Mouse (Mus musculus) liver, postnatal 0 days (tissue): ENCODE measurements at regions not wholly inside any gene's neighbourhood (a gene's known extent, or its start where the extent isn't known, plus 50 kb on each side); places are given as distances from the start of the nearest gene placed in this dataset.
A peak's percentile ranks its signal among the peaks of the same experiment; 100 is the strongest.

Experiments used
- ATAC-seq: fragments of 200-750 bp; cut with Nextera tagmentation; 2 replicates; pipeline ENCODE4 v1.8.0; 2017; ENCODE audit warnings: mild to moderate bottlenecking, moderate library complexity
- DNase-seq: peaks from one replicate; pipeline ENCODE4 v3.0.0-alpha.2; 2016
- H3K27ac ChIP-seq: fragments of 300-500 bp; sonication (generic); 2 replicates; pipeline ENCODE4 v1.5.1; 2014; ENCODE audit warnings: antibody characterized with exemption, moderate library complexity, mild to moderate bottlenecking, low read depth
- H3K27me3 ChIP-seq: fragments of 300-500 bp; sonication (generic); 2 replicates; pipeline ENCODE4 v1.6.1; 2014; ENCODE audit warnings: low read length, control low read depth, mixed read lengths; ENCODE audit not compliant: insufficient read depth
- H3K36me3 ChIP-seq: fragments of 300-500 bp; sonication (generic); replicated peaks from 2 replicates; pipeline ENCODE4 v1.6.1; 2014; ENCODE audit warnings: mild to moderate bottlenecking, control low read depth, low read length, moderate library complexity, mixed read lengths; ENCODE audit not compliant: insufficient read depth
- H3K4me1 ChIP-seq: fragments of 300-500 bp; sonication (generic); 2 replicates; pipeline ENCODE4 v1.6.1; 2014; ENCODE audit warnings: antibody characterized with exemption, mild to moderate bottlenecking, control low read depth; ENCODE audit not compliant: insufficient read depth
- H3K4me2 ChIP-seq: fragments of 300-500 bp; sonication (generic); 2 replicates; pipeline ENCODE4 v1.6.1; 2014; ENCODE audit warnings: low read depth, mild to moderate bottlenecking, low read length, moderate library complexity, mixed read lengths
- H3K4me3 ChIP-seq: fragments of 300-500 bp; sonication (generic); 2 replicates; pipeline ENCODE4 v1.5.1; 2014; ENCODE audit warnings: low read depth, low read length
- H3K9ac ChIP-seq: fragments of 300-500 bp; sonication (generic); replicated peaks from 2 replicates; pipeline ENCODE4 v1.6.1; 2014; ENCODE audit warnings: mild to moderate bottlenecking, moderate library complexity
- H3K9me3 ChIP-seq: fragments of 300-500 bp; sonication (generic); 2 replicates; pipeline ENCODE4 v1.6.1; 2016; ENCODE audit warnings: mild to moderate bottlenecking, control low read depth, low read length, mixed read lengths
- CTCF ChIP-seq: sonication (generic); IDR thresholded peaks from 2 replicates; pipeline ENCODE4 v1.5.1; 2016; ENCODE audit warnings: antibody characterized with exemption, low read depth
- EP300 ChIP-seq: IDR thresholded peaks from 2 replicates; pipeline ENCODE4 v1.6.1; 2016; ENCODE audit warnings: antibody characterized with exemption, low read depth, mild to moderate bottlenecking
- WGBS: fragments of 180-500 bp; shearing (Covaris S2); extraction: QIAGEN DNeasy Blood & Tissue Kit; methylation state at CpG from one replicate; pipeline ENCODE4 v1.1.7; 2014; ENCODE audit not compliant: insufficient replicate concordance; 5-methylcytosine and 5-hydroxymethylcytosine counted together

DNA sequence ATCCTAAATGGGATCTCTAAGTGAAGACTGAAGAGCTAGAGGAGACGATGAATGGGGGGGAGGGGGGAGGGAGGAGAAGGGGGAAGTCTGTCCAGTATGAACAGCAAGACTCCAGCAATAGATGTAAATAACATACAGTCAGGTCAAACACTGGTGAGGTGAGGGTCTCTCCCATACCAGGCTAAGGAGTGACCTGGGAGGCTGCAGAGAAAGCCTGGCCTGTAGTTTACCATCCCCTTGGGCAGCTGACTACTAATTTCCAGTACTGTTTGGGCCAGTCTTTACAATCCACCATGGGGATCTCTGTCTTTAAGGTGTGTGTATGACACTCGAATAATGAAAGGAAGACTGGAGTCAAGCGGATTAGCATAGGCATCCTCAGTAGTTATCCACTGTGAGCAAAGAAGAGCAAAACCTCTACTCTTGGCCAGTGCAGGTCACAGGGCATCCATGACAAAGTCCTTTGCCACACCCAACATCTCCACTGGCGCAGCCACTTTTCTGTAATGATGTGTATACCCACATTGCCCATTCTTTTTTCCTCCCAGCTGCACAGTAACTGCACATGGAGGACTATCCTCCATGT, 128.3 kb upstream of the Tbl1xr1 start:
- H3K27ac ChIP-seq: no peak overlapping the region
- H3K9me3 ChIP-seq: no peaks in the 10 kb centered on the region
- H3K27me3 ChIP-seq: no peaks in the 10 kb centered on the region
- ATAC-seq (no peak), DNase-seq (no peak)
- no peaks in the 10 kb centered on the region for H3K36me3 ChIP-seq
- WGBS: 63% methylated on average over 4 of the region's 4 CpGs
- TF ChIP-seq CTCF (no peak), EP300 (no peak)
- no peak overlapping the region for H3K4me2 ChIP-seq
- H3K9ac ChIP-seq: no peak overlapping the region
- no peak overlapping the region for H3K4me3 ChIP-seq
- peaks cover 12% of the 10 kb centered on the region for H3K4me1 ChIP-seq

- Histone ChIP-seq H3K27me3 (no peaks in the 10 kb centered on the region), H3K4me3 (no peak overlapping the region), H3K27ac (no peak overlapping the region), H3K9ac (no peak overlapping the region), H3K36me3 (no peaks in the 10 kb centered on the region), H3K4me1 (peaks cover 15% of the 10 kb centered on the region), H3K9me3 (no peaks in the 10 kb centered on the region), H3K4me2 (no peak overlapping the region)
- DNase-seq (no peak), ATAC-seq (no peak)
- whole genome bisulfite sequencing: 60% methylated on average over 2 of the region's 2 CpGs
- no peak for TF ChIP-seq CTCF
- no peak for TF ChIP-seq EP300
These were observed 127.0 kb upstream of the Tbl1xr1 start for GRCm38 (mm10) chr3:21949459-21949858.

DNA sequence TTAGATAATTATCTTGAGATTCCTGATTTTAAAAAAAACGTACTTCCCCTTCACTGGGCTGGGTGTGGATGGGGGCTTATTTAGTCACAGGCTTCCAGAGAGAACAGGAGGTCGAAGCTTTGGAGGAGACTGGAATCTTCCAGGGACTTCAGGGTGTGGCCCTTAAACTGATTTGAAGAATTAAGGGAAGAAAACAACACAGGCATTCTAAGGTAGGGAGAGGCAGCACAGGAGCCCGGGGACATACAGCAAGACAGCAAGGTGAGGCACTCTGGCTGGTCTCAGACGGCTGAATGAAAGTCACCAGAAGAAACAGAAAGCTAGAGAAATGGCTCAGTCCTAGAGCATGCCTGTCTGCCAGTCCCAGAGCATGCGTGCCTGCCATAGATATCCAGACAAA, 125.9 kb upstream of the Tbl1xr1 start:
- ATAC-seq: no peak

DNA sequence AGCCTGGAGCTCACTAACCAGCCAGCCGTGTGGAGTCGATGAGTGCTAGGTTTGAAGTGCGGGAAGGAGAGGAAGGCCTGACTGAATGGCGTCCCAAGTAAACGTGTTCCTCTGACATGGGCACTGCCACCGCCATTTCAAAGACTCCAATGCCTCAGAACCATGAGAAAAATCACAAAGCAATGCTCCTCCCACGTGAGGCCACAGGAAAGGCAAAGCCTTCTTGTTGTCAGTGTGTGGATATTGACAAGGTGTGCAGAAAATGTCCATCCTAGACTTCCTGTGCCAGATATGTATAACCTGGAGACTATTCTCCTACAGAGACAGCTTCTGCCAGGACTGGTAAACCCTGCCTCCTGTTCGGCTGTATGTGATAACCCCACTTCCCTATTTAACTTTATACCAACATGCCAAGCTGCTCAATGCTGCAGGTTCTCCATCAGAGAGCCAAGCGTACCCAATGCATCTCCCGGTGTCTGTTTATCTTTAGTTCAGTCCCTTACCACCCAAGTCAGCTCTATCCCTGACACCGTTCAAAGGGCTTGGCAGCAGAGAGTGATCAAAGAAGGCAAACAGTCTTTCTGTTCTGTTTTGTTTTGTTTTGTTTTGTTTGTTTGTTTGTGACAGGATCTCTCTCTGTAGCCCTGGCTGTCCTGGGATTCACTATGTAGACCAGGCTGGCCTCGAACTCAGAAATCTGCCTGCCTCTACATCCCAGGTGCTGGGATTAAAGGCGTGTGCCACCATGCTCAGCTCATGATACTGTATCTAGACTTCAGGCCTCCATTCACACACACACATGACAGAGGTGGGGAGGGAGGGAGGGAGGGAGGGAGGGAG, 124.8 kb upstream of the Tbl1xr1 start:
- WGBS: 64% methylated on average over 13 of the region's 13 CpGs
- no peak overlapping the region for H3K4me3 ChIP-seq
- H3K27me3 ChIP-seq: no peaks in the 10 kb centered on the region
- no peak overlapping the region for H3K4me2 ChIP-seq
- no peak for TF ChIP-seq EP300
- no peak for TF ChIP-seq CTCF
- H3K9me3 ChIP-seq: no peaks in the 10 kb centered on the region
- no peak overlapping the region for H3K9ac ChIP-seq
- no peaks in the 10 kb centered on the region for H3K36me3 ChIP-seq
- ATAC-seq (no peak), DNase-seq (no peak)
- H3K27ac ChIP-seq: no peak overlapping the region
- peaks cover 23% of the 10 kb centered on the region for H3K4me1 ChIP-seq

More for the DNA sequence above, 125.9 kb upstream of the Tbl1xr1 start:
- 68% methylated on average over 5 of the region's 5 CpGs for whole genome bisulfite sequencing
- Histone ChIP-seq H3K27me3 (no peaks in the 10 kb centered on the region), H3K9me3 (no peaks in the 10 kb centered on the region), H3K9ac (no peak overlapping the region), H3K36me3 (no peaks in the 10 kb centered on the region), H3K4me2 (no peak overlapping the region), H3K27ac (no peak overlapping the region), H3K4me3 (no peak overlapping the region), H3K4me1 (peaks cover 20% of the 10 kb centered on the region)
- DNase-seq: no peak
- TF ChIP-seq EP300: no peak

GRCm38 (mm10) chr3:21952695-21953415, 123.6 kb upstream of the Tbl1xr1 start:
- no peak for DNase-seq
- Histone ChIP-seq H3K9me3 (no peaks in the 10 kb centered on the region), H3K36me3 (no peaks in the 10 kb centered on the region), H3K4me2 (no peak overlapping the region), H3K4me3 (no peak overlapping the region), H3K4me1 (peaks cover 23% of the 10 kb centered on the region), H3K9ac (no peak overlapping the region), H3K27ac (peak overlapping the region; percentile 48), H3K27me3 (no peaks in the 10 kb centered on the region)
- TF ChIP-seq EP300 (peak; percentile 62; the same call in 1 of the 2 replicates), CTCF (no peak)
- WGBS: 46% methylated on average over 8 of the region's 8 CpGs
- ATAC-seq: 0 out of 2 replicates have a peak, but pooled peaks have one; percentile 18

GRCm38 (mm10) chr3:21953416-21953810, 123.0 kb upstream of the Tbl1xr1 start:
- H3K27me3 ChIP-seq: no peaks in the 10 kb centered on the region
- H3K9me3 ChIP-seq: no peaks in the 10 kb centered on the region
- H3K9ac ChIP-seq: no peak overlapping the region
- WGBS: 71% methylated on average over 6 of the region's 6 CpGs
- H3K4me2 ChIP-seq: no peak overlapping the region
- H3K4me1 ChIP-seq: peaks cover 23% of the 10 kb centered on the region
- no peak overlapping the region for H3K4me3 ChIP-seq
- H3K36me3 ChIP-seq: no peaks in the 10 kb centered on the region
- TF ChIP-seq EP300 (no peak), CTCF (no peak)
- H3K27ac ChIP-seq: peak overlapping the region; percentile 48
- DNase-seq (no peak), ATAC-seq (no peak)
